Mouse (Mus musculus) stomach, embryonic 15.5 days (tissue): ENCODE measurements around the gene Lrcol1. TPM values are rescaled to one million over a fixed set of nuclear protein-coding genes. Genes with fewer than 3 reads are reported as not detected.

ENCODE experiments used
- ATAC-seq: fragments of 200-750 bp; cut with Nextera tagmentation; 2 replicates; pipeline ENCODE4 v1.8.0; 2017; ENCODE audit warnings: low read depth, moderate number of reproducible peaks, moderate TSS enrichment; ENCODE audit not compliant: insufficient read depth, low FRiP score
- H3K27ac ChIP-seq: fragments of 300-500 bp; sonication (generic); 2 replicates; pipeline ENCODE4 v1.5.1; 2015; ENCODE audit warnings: mild to moderate bottlenecking, inconsistent platforms
- H3K27me3 ChIP-seq: fragments of 300-500 bp; sonication (generic); replicated peaks from 2 replicates; pipeline ENCODE4 v1.6.1; 2015; ENCODE audit warnings: inconsistent platforms
- H3K36me3 ChIP-seq: fragments of 300-500 bp; sonication (generic); 2 replicates; pipeline ENCODE4 v1.6.1; 2015; ENCODE audit warnings: inconsistent platforms
- H3K4me1 ChIP-seq: fragments of 300-500 bp; sonication (generic); 2 replicates; pipeline ENCODE4 v1.6.1; 2015; ENCODE audit warnings: inconsistent platforms
- H3K4me2 ChIP-seq: fragments of 300-500 bp; sonication (generic); 2 replicates; pipeline ENCODE4 v1.6.1; 2015; ENCODE audit warnings: mild to moderate bottlenecking, inconsistent platforms
- H3K4me3 ChIP-seq: fragments of 300-500 bp; sonication (generic); replicated peaks from 2 replicates; pipeline ENCODE4 v1.5.1; 2015; ENCODE audit warnings: inconsistent platforms
- H3K9ac ChIP-seq: fragments of 300-500 bp; sonication (generic); 2 replicates; pipeline ENCODE4 v1.6.1; 2015; ENCODE audit warnings: inconsistent platforms
- H3K9me3 ChIP-seq: fragments of 300-500 bp; sonication (generic); 2 replicates; pipeline ENCODE4 v1.6.1; 2016; ENCODE audit warnings: inconsistent platforms
- WGBS: fragments of 180-500 bp; shearing (Covaris S2); methylation state at CpG from one replicate; pipeline ENCODE4 v1.1.7; 2015; 5-methylcytosine and 5-hydroxymethylcytosine counted together
- polyA plus RNA-seq: library from polyadenylated mRNA; unstranded; fragments of >200 nt; fragmentation: Nextera tagmentation; extraction: Ambion mirVana; gene quantifications from 2 replicates; pipeline ENCODE4 v1.2.1, GENCODE M21; 2015

Gene Lrcol1
- polyA plus RNA-seq, 1 experiment from 2014 or later = not detected

GRCm38 (mm10) chr5:110361465-110361864, 16.9 kb downstream of the Lrcol1 start:
- H3K4me2 ChIP-seq = no peak overlapping the region
- no peaks in the 10 kb centered on the region for H3K9me3 ChIP-seq
- H3K9ac ChIP-seq = no peak overlapping the region
- no peak overlapping the region for H3K27ac ChIP-seq
- no peaks in the 10 kb centered on the region for H3K36me3 ChIP-seq
- H3K27me3 ChIP-seq = no peaks in the 10 kb centered on the region
- peaks cover 10% of the 10 kb centered on the region for H3K4me1 ChIP-seq
- 87% methylated on average over 6 of the region's 6 CpGs for WGBS
- ATAC-seq = no peak
- H3K4me3 ChIP-seq = no peak overlapping the region

- H3K36me3 ChIP-seq = peaks cover 5% of the 10 kb centered on the region; the same call in 1 of the 2 replicates
- H3K4me3 ChIP-seq = peak overlapping the region; percentile 52
- peak overlapping the region; percentile 44; the same call in 1 of the 2 replicates for H3K9ac ChIP-seq
- H3K27me3 ChIP-seq = no peaks in the 10 kb centered on the region
- peaks cover 10% of the 10 kb centered on the region for H3K4me1 ChIP-seq
- H3K4me2 ChIP-seq = peak overlapping the region; percentile 94
- 2% methylated on average over 28 of the region's 28 CpGs for WGBS
- peak; percentile 36; the same call in 1 of the 2 replicates for ATAC-seq
- H3K27ac ChIP-seq = no peak overlapping the region
- H3K9me3 ChIP-seq = no peaks in the 10 kb centered on the region
These were observed 18.3 kb downstream of the Lrcol1 start for GRCm38 (mm10) chr5:110362813-110363178.

GRCm38 (mm10) chr5:110363179-110363821, 18.8 kb downstream of the Lrcol1 start:
- H3K4me2 ChIP-seq = peak overlapping the region; percentile 94
- ATAC-seq = peak; percentile 87
- no peaks in the 10 kb centered on the region for H3K27me3 ChIP-seq
- peak overlapping the region; percentile 52 for H3K4me3 ChIP-seq
- 5% methylated on average over 53 of the region's 72 CpGs for WGBS
- H3K27ac ChIP-seq = peak overlapping the region; percentile 57; the same call in 1 of the 2 replicates
- H3K9ac ChIP-seq = peak overlapping the region; percentile 44
- H3K9me3 ChIP-seq = no peaks in the 10 kb centered on the region
- H3K4me1 ChIP-seq = peaks cover 10% of the 10 kb centered on the region
- peaks cover 5% of the 10 kb centered on the region; the same call in 1 of the 2 replicates for H3K36me3 ChIP-seq

GRCm38 (mm10) chr5:110363822-110364545, 19.5 kb downstream of the Lrcol1 start:
- peaks cover 10% of the 10 kb centered on the region; the same call in 1 of the 2 replicates for H3K36me3 ChIP-seq
- peaks cover 10% of the 10 kb centered on the region for H3K4me1 ChIP-seq
- peak; percentile 14; the same call in 1 of the 2 replicates for ATAC-seq
- H3K27ac ChIP-seq = peak overlapping the region; percentile 57; the same call in 1 of the 2 replicates
- no peaks in the 10 kb centered on the region for H3K9me3 ChIP-seq
- H3K4me3 ChIP-seq = peak overlapping the region; percentile 52
- H3K4me2 ChIP-seq = peak overlapping the region; percentile 94
- 50% methylated on average over 11 of the region's 11 CpGs for WGBS
- no peak overlapping the region for H3K9ac ChIP-seq
- no peaks in the 10 kb centered on the region for H3K27me3 ChIP-seq

- peaks cover 28% of the 10 kb centered on the region; the same call in 1 of the 2 replicates for H3K36me3 ChIP-seq
- H3K27ac ChIP-seq = no peak overlapping the region
- no peak overlapping the region for H3K4me3 ChIP-seq
- H3K9ac ChIP-seq = no peak overlapping the region
- H3K9me3 ChIP-seq = no peaks in the 10 kb centered on the region
- no peaks in the 10 kb centered on the region for H3K4me1 ChIP-seq
- no peak overlapping the region for H3K4me2 ChIP-seq
- H3K27me3 ChIP-seq = no peaks in the 10 kb centered on the region
- WGBS = 54% methylated on average over 8 of the region's 8 CpGs
- ATAC-seq = no peak
These were observed 32.4 kb downstream of the Lrcol1 start for GRCm38 (mm10) chr5:110376802-110377433.

- no peak overlapping the region for H3K27ac ChIP-seq
- H3K4me3 ChIP-seq = no peak overlapping the region
- ATAC-seq = no peak
- H3K9me3 ChIP-seq = no peaks in the 10 kb centered on the region
- H3K9ac ChIP-seq = no peak overlapping the region
- H3K4me2 ChIP-seq = no peak overlapping the region
- no peaks in the 10 kb centered on the region for H3K27me3 ChIP-seq
- H3K4me1 ChIP-seq = no peaks in the 10 kb centered on the region
- H3K36me3 ChIP-seq = peaks cover 28% of the 10 kb centered on the region; the same call in 1 of the 2 replicates
- 49% methylated on average over 20 of the region's 20 CpGs for WGBS
These were observed 33.7 kb downstream of the Lrcol1 start for GRCm38 (mm10) chr5:110378181-110378583.

- WGBS = 84% methylated on average over 15 of the region's 15 CpGs
- no peak overlapping the region for H3K9ac ChIP-seq
- no peaks in the 10 kb centered on the region for H3K27me3 ChIP-seq
- H3K27ac ChIP-seq = no peak overlapping the region
- peaks cover 28% of the 10 kb centered on the region; the same call in 1 of the 2 replicates for H3K36me3 ChIP-seq
- no peak; the same call in 1 of the 2 replicates for ATAC-seq
- H3K4me2 ChIP-seq = no peak overlapping the region
- no peak overlapping the region for H3K4me3 ChIP-seq
- no peaks in the 10 kb centered on the region for H3K9me3 ChIP-seq
- no peaks in the 10 kb centered on the region for H3K4me1 ChIP-seq
These were observed 34.6 kb downstream of the Lrcol1 start for GRCm38 (mm10) chr5:110379086-110379485.

- Histone ChIP-seq H3K27me3 (no peaks in the 10 kb centered on the region), H3K9me3 (no peaks in the 10 kb centered on the region), H3K9ac (no peak overlapping the region), H3K4me1 (no peaks in the 10 kb centered on the region), H3K4me2 (no peak overlapping the region), H3K27ac (no peak overlapping the region), H3K4me3 (no peak overlapping the region), H3K36me3 (peaks cover 28% of the 10 kb centered on the region; the same call in 1 of the 2 replicates)
- ATAC-seq = no peak
- WGBS = 80% methylated on average over 4 of the region's 4 CpGs
These were observed 35.3 kb downstream of the Lrcol1 start for GRCm38 (mm10) chr5:110379823-110380222.

- H3K4me1 ChIP-seq = peaks cover 6% of the 10 kb centered on the region
- no peak overlapping the region for H3K27ac ChIP-seq
- 79% methylated on average over 6 of the region's 6 CpGs for WGBS
- no peaks in the 10 kb centered on the region for H3K9me3 ChIP-seq
- ATAC-seq = no peak
- H3K9ac ChIP-seq = no peak overlapping the region
- H3K27me3 ChIP-seq = no peaks in the 10 kb centered on the region; the same call in 1 of the 2 replicates
- no peak overlapping the region for H3K4me3 ChIP-seq
- H3K36me3 ChIP-seq = no peaks in the 10 kb centered on the region
- no peak overlapping the region for H3K4me2 ChIP-seq
These were observed 40.0 kb downstream of the Lrcol1 start for GRCm38 (mm10) chr5:110384491-110384890.

- no peaks in the 10 kb centered on the region for H3K9me3 ChIP-seq
- no peaks in the 10 kb centered on the region; the same call in 1 of the 2 replicates for H3K27me3 ChIP-seq
- H3K27ac ChIP-seq = no peak overlapping the region
- no peak overlapping the region for H3K4me3 ChIP-seq
- H3K4me1 ChIP-seq = peaks cover 6% of the 10 kb centered on the region
- no peak for ATAC-seq
- H3K36me3 ChIP-seq = no peaks in the 10 kb centered on the region
- peak overlapping the region; percentile 84; the same call in 1 of the 2 replicates for H3K4me2 ChIP-seq
- H3K9ac ChIP-seq = no peak overlapping the region
- 58% methylated on average over 4 of the region's 4 CpGs for WGBS
These were observed 40.7 kb downstream of the Lrcol1 start for GRCm38 (mm10) chr5:110385263-110385662.

GRCm38 (mm10) chr5:110386371-110387330, 42.1 kb downstream of the Lrcol1 start:
- peak; percentile 86 for ATAC-seq
- H3K27ac ChIP-seq = no peak overlapping the region
- WGBS = 1% methylated on average over 90 of the region's 90 CpGs

More at GRCm38 (mm10) chr5:110386371-110387330, 42.1 kb downstream of the Lrcol1 start:
- H3K4me2 ChIP-seq = peak overlapping the region; percentile 84
- peaks cover 6% of the 10 kb centered on the region for H3K4me1 ChIP-seq
- H3K27me3 ChIP-seq = no peaks in the 10 kb centered on the region; the same call in 1 of the 2 replicates
- H3K9me3 ChIP-seq = no peaks in the 10 kb centered on the region
- no peaks in the 10 kb centered on the region for H3K36me3 ChIP-seq
- peak overlapping the region; percentile 59 for H3K4me3 ChIP-seq
- 0 out of 2 replicates have a peak overlapping the region, but pooled peaks have one; percentile 49 for H3K9ac ChIP-seq
